Mouse (Mus musculus) heart, postnatal 0 days (tissue): ENCODE measurements around the gene Map4. TPM values are rescaled to one million over a fixed set of nuclear protein-coding genes. Genes with fewer than 3 reads are reported as not detected.
A peak's percentile ranks its signal among the peaks of the same experiment; 100 is the strongest.
"Not testable (repeated sequence)": the region's sequence is repeated elsewhere in the genome, so short reads cannot be mapped to it uniquely, and the experiment has no call there.

Experiments
- ATAC-seq: fragments of 200-750 bp; cut with Nextera tagmentation; 2 replicates; pipeline ENCODE4 v1.8.0; 2017; ENCODE audit warnings: low read depth, moderate number of reproducible peaks, moderate library complexity; ENCODE audit not compliant: insufficient read depth
- DNase-seq: peaks from one replicate; pipeline ENCODE4 v3.0.0-alpha.2; 2016; ENCODE audit warnings: low spot score
- H3K27ac ChIP-seq: fragments of 300-500 bp; sonication (generic); 2 replicates; pipeline ENCODE4 v1.5.1; 2014; ENCODE audit warnings: low read depth, mild to moderate bottlenecking
- H3K27me3 ChIP-seq: fragments of 300-500 bp; sonication (generic); 2 replicates; pipeline ENCODE4 v1.6.1; 2014; ENCODE audit warnings: low read length, mixed read lengths; ENCODE audit not compliant: control insufficient read depth, insufficient read depth
- H3K36me3 ChIP-seq: fragments of 300-500 bp; sonication (generic); replicated peaks from 2 replicates; pipeline ENCODE4 v1.6.1; 2014; ENCODE audit warnings: low read length, mixed read lengths; ENCODE audit not compliant: control insufficient read depth, insufficient read depth
- H3K4me1 ChIP-seq: fragments of 300-500 bp; sonication (generic); 2 replicates; pipeline ENCODE4 v1.6.1; 2014; ENCODE audit warnings: antibody characterized with exemption; ENCODE audit not compliant: control insufficient read depth, insufficient read depth
- H3K4me2 ChIP-seq: fragments of 300-500 bp; sonication (generic); 2 replicates; pipeline ENCODE4 v1.6.1; 2014; ENCODE audit warnings: low read depth, mild to moderate bottlenecking, low read length, moderate library complexity
- H3K4me3 ChIP-seq: fragments of 300-500 bp; sonication (generic); 2 replicates; pipeline ENCODE4 v1.5.1; 2014; ENCODE audit warnings: low read depth, low read length
- H3K9ac ChIP-seq: fragments of 300-500 bp; sonication (generic); replicated peaks from 2 replicates; pipeline ENCODE4 v1.6.1; 2014; ENCODE audit warnings: low read depth, low read length, mixed read lengths
- H3K9me3 ChIP-seq: fragments of 300-500 bp; sonication (generic); replicated peaks from 2 replicates; pipeline ENCODE4 v1.6.1; 2016; ENCODE audit warnings: low read length; ENCODE audit not compliant: control insufficient read depth
- CTCF ChIP-seq: IDR thresholded peaks from 2 replicates; pipeline ENCODE4 v1.5.1; 2016; ENCODE audit warnings: antibody characterized with exemption, control low read depth, low read depth
- EP300 ChIP-seq: IDR thresholded peaks from 2 replicates; pipeline ENCODE4 v1.6.1; 2016; ENCODE audit warnings: antibody characterized with exemption, low read depth
- WGBS: fragments of 180-500 bp; shearing (Covaris S2); extraction: QIAGEN DNeasy Blood & Tissue Kit; methylation state at CpG from one replicate; pipeline ENCODE4 v1.1.7; 2014; 5-methylcytosine and 5-hydroxymethylcytosine counted together
- polyA plus RNA-seq: library from polyadenylated mRNA; unstranded; fragments of >200 nt; fragmentation: Nextera tagmentation; extraction: Ambion mirVana; gene quantifications from 2 replicates; pipeline ENCODE4 v1.2.1, GENCODE M21; 2015
- total RNA-seq: library from RNA; depleted of rRNA; stranded (reverse); fragments of >200 nt; gene quantifications from 2 replicates; pipeline ENCODE4 v1.2.3, GENCODE M21; 2014; ENCODE audit warnings: low replicate concordance

Map4 gene
- total and polyA plus RNA-seq, 2 experiments from 2014 or later, result 54.2 to 145 TPM

DNA sequence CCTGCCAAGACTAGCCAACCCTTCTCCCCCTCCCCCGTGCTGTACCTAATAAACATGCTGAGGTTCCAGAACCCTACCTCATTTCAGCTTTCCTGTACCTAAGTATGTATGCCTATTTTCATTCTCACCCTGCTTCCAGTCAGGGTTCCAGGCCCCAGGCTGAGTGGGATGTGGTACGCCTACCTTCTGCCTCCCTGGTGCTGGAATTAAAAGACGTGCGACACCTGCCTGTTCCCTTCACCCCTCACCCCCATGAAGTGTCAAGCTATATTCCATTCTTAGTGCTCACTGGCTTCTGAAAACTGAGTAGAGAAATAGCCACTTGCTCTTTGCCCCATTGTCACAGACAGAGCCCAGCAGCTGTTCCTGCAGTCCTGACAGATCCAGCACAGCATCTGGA, 190.2 kb downstream of the Map4 start:
- Histone ChIP-seq H3K4me2 (no peak overlapping the region), H3K9me3 (no peaks in the 10 kb centered on the region), H3K4me1 (peaks cover 8% of the 10 kb centered on the region), H3K27me3 (no peaks in the 10 kb centered on the region), H3K9ac (no peak overlapping the region), H3K4me3 (no peak overlapping the region), H3K27ac (no peak overlapping the region), H3K36me3 (no peaks in the 10 kb centered on the region)
- no peak for ATAC-seq
- TF ChIP-seq EP300, result no peak
- no peak for TF ChIP-seq CTCF
- WGBS, result 71% methylated on average over 4 of the region's 4 CpGs
- DNase-seq, result no peak

DNA sequence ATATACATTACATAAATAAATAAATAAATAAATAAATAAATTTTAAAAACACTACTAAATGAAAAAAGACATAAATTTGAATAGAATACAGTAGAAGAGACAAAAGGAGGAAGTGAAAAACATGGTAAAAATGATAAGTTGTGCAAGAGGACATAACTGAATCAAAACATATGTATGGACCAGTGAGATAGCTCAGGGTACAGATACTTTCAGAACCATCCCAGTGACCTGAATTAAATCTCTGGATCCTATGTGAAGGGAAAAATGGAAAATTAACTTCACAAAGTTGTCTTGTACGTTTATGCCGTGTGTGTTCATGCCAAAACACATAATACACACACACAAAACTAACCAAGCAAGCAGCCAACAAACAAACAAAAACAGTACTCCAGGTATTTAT, 192.1 kb downstream of the Map4 start:
- H3K4me1 ChIP-seq, result peaks cover 2% of the 10 kb centered on the region; the same call in 1 of the 2 replicates
- WGBS, result 75% methylated on average over 2 of the region's 2 CpGs
- TF ChIP-seq EP300 (no peak), CTCF (no peak)
- H3K4me2 ChIP-seq, result no peak overlapping the region
- H3K9me3 ChIP-seq, result no peaks in the 10 kb centered on the region
- no peak overlapping the region for H3K4me3 ChIP-seq
- no peaks in the 10 kb centered on the region for H3K27me3 ChIP-seq
- DNase-seq (no peak), ATAC-seq (no peak)
- no peak overlapping the region for H3K9ac ChIP-seq
- H3K36me3 ChIP-seq, result no peaks in the 10 kb centered on the region
- H3K27ac ChIP-seq, result no peak overlapping the region

DNA sequence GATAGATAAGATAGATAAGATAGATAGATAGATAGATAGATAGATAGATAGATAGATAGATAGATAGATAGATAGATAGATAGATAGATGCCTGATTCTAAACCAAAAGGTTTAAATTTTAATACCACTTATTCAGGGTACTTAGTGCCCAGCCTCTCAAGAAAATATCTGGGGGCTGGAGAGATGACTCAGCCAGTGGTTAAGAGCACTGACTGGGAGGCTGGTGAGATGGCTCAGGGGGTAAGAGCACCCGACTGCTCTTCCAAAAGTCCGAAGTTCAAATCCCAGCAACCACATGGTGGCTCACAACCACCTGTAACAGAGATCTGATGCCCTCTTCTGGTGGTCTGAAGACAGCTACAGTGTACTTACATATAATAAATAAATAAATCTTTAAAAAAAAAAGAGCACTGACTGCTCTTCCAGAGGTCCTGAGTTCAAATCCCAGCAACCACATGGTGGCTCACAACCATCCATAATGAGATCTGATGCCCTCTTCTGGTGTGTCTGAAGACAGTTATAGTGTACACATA, 192.8 kb downstream of the Map4 start:
- not testable (repeated sequence) for DNase-seq, H3K27me3 ChIP-seq, ATAC-seq, H3K27ac ChIP-seq, H3K36me3 ChIP-seq, H3K9me3 ChIP-seq, H3K4me2 ChIP-seq, H3K4me3 ChIP-seq, H3K9ac ChIP-seq, H3K4me1 ChIP-seq
- WGBS, result 41% methylated on average over 2 of the region's 2 CpGs

DNA sequence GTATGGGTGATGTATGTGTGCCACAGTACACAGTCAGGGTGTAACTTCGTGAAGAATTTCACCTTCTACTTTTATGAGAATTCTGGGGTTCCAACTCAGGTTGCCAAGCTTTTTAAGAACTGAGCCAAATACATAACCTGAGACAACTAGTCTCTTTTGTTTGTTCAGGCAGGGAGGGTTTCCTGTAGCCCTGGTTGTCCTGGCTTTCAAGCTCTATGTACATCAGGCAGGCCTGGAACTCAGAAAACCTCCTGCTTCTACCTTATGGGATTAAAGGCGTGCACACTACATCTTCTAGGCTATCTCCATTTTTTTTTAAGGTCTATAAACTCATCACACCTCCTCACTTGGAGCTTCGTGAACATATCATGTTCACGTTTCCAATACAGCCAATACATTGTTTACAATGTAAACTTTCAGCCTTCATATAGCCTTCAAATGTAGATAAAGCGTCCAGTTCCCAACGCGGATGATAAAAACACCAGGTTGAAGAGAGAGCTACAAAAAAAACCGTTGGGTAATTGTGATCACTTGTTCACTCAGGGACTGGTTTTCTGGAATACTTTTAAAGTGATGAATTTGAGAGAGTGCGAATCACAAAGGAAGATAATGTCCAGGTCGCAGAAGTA, 199.8 kb downstream of the Map4 start:
- Histone ChIP-seq H3K9ac (peak overlapping the region; percentile 58), H3K4me1 (no peaks in the 10 kb centered on the region), H3K27ac (peak overlapping the region; percentile 89), H3K9me3 (no peaks in the 10 kb centered on the region), H3K36me3 (peaks cover 6% of the 10 kb centered on the region), H3K4me3 (peak overlapping the region; percentile 87), H3K4me2 (peak overlapping the region; percentile 95), H3K27me3 (no peaks in the 10 kb centered on the region)
- ATAC-seq (no peak), DNase-seq (no peak)
- no peak for TF ChIP-seq EP300
- TF ChIP-seq CTCF, result no peak
- WGBS, result 22% methylated on average over 10 of the region's 10 CpGs

DNA sequence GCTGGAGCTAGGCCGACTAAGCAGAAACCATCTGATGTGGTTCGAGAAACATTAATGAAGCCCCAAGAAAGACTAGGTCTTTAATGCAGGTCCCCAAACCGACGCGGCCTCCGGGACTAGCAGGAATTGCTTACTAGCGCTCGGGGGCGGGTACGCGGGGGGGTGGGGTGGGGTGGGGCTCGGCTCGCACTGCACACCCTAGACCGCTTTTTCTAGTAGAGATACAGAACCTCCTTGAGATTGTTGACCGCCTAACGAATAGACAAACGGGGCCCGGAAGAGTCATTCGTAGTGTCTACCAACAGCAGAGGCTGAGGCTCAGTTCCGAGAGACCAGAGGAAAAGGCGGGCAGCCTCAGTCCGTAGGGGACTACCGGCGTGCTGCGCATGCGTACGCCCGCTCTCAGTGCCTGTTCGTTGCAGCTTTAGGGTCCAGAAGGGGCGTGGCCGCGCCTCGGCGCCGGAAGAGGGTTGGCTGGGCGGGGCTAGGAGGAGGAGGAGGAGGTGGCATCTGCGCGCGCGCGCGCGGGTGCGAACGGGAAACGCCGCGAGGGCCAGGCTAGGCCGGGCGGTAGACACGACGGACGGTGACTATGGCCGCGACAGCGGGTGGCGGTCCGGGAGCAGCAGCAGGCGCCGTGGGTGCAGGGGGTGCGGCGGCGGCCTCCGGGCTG, 200.4 kb downstream of the Map4 start:
- H3K27me3 ChIP-seq, result no peaks in the 10 kb centered on the region
- H3K4me3 ChIP-seq, result peak overlapping the region; percentile 87
- H3K36me3 ChIP-seq, result peaks cover 13% of the 10 kb centered on the region
- H3K9ac ChIP-seq, result peak overlapping the region; percentile 83
- DNase-seq (peak; percentile 98), ATAC-seq (peak; percentile 98)
- H3K4me1 ChIP-seq, result no peaks in the 10 kb centered on the region
- under 1% methylated on average over 52 of the region's 64 CpGs for WGBS
- peak overlapping the region; percentile 89 for H3K27ac ChIP-seq
- peak overlapping the region; percentile 95 for H3K4me2 ChIP-seq
- TF ChIP-seq CTCF, result no peak
- TF ChIP-seq EP300, result no peak
- H3K9me3 ChIP-seq, result no peaks in the 10 kb centered on the region
